Mouse (Mus musculus) kidney, embryonic 16.5 days (tissue): Measurements from ENCODE around the gene Iqsec3. TPM values are rescaled to one million over a fixed set of nuclear protein-coding genes. Genes with fewer than 3 reads are reported as not detected.

ENCODE experiments used
- ATAC-seq: fragments of 200-750 bp; cut with Nextera tagmentation; 2 replicates; pipeline ENCODE4 v1.8.0; 2017; ENCODE audit warnings: moderate TSS enrichment; ENCODE audit not compliant: low FRiP score, low TSS enrichment
- H3K27ac ChIP-seq: fragments of 300-500 bp; sonication (generic); 2 replicates; pipeline ENCODE4 v1.5.1; 2014; ENCODE audit warnings: low read length
- H3K27me3 ChIP-seq: fragments of 300-500 bp; sonication (generic); 2 replicates; pipeline ENCODE4 v1.6.1; 2014; ENCODE audit warnings: low read length, control low read depth, mixed read lengths; ENCODE audit not compliant: insufficient read depth
- H3K36me3 ChIP-seq: fragments of 300-500 bp; sonication (generic); 2 replicates; pipeline ENCODE4 v1.6.1; 2014; ENCODE audit warnings: low read length, control low read depth, mixed read lengths; ENCODE audit not compliant: insufficient read depth
- H3K4me1 ChIP-seq: fragments of 300-500 bp; sonication (generic); 2 replicates; pipeline ENCODE4 v1.6.1; 2014; ENCODE audit warnings: low read length, control low read depth, mixed read lengths; ENCODE audit not compliant: insufficient read depth
- H3K4me2 ChIP-seq: fragments of 300-500 bp; sonication (generic); replicated peaks from 2 replicates; pipeline ENCODE4 v1.6.1; 2014; ENCODE audit warnings: low read depth, low read length
- H3K4me3 ChIP-seq: fragments of 300-500 bp; sonication (generic); 2 replicates; pipeline ENCODE4 v1.5.1; 2014; ENCODE audit warnings: mild to moderate bottlenecking, low read length
- H3K9ac ChIP-seq: fragments of 300-500 bp; sonication (generic); replicated peaks from 2 replicates; pipeline ENCODE4 v1.6.1; 2014; ENCODE audit warnings: low read length
- H3K9me3 ChIP-seq: fragments of 300-500 bp; sonication (generic); 2 replicates; pipeline ENCODE4 v1.6.1; 2016; ENCODE audit warnings: low read length, control low read depth
- WGBS: fragments of 180-500 bp; shearing (Covaris S2); extraction: QIAGEN DNeasy Blood & Tissue Kit; methylation state at CpG from one replicate; pipeline ENCODE4 v1.1.7; 2014; 5-methylcytosine and 5-hydroxymethylcytosine counted together
- polyA plus RNA-seq: library from polyadenylated mRNA; unstranded; fragments of >200 nt; fragmentation: Nextera tagmentation; extraction: Ambion mirVana; gene quantifications from 2 replicates; pipeline ENCODE4 v1.2.1, GENCODE M21; 2015

The Iqsec3 gene
- polyA plus RNA-seq, 1 experiment from 2014 or later, result 0.09 TPM

DNA sequence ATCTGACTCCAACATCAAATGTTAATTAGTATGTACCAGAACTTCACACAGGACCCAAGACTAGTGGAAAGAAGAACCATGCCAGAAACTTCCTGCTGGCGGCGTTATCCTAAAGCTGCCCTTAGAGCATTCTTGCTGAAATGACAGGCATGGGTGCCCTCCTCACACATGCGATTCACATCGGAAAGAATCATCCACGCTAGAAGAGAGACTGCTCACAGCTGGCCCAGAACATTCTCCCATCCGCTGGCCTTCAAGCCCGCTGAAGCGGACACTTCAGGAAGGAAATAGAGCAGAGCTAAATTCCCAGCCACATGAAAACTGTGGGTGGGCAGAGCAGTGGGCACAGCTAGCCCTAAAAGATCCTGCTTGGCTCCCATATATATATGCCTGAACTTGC, 68.2 kb downstream of the Iqsec3 start:
- 90% methylated on average over 8 of the region's 8 CpGs for WGBS
- no peak overlapping the region for H3K27ac ChIP-seq
- no peak overlapping the region for H3K4me2 ChIP-seq
- no peaks in the 10 kb centered on the region for H3K4me1 ChIP-seq
- ATAC-seq, result no peak
- H3K4me3 ChIP-seq, result no peak overlapping the region
- no peaks in the 10 kb centered on the region for H3K9me3 ChIP-seq
- no peaks in the 10 kb centered on the region for H3K36me3 ChIP-seq
- H3K27me3 ChIP-seq, result no peaks in the 10 kb centered on the region; the same call in 1 of the 2 replicates
- H3K9ac ChIP-seq, result no peak overlapping the region

DNA sequence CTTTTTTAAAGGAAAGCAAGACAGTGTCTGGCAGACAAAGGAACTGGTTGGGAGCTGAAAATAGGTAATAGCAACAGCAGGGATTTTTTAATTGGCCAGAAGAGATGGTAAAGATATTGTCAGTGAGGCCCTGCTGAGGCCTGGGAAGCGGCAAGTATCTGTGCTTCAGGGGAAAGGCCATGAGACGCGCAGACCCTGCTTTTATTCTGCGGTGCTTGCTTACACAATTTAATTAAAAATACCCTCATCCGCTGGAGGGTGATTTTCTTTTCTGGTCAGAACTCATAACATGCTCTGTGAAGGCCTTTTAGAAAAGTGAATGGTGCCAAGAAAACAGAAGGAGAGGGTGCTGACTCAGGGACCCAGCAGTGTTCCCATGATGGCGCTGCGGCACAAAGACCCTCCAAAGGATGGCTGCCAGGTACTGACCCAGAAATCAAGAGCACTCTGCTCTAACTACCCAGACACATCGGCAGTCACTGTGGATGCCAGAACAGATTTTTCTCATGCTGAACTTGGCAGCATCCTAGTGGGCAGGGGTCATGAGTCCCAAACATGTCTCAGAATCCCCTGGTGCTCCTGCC, 70.7 kb downstream of the Iqsec3 start:
- Histone ChIP-seq H3K9ac (no peak overlapping the region), H3K27me3 (no peaks in the 10 kb centered on the region), H3K36me3 (no peaks in the 10 kb centered on the region), H3K4me3 (no peak overlapping the region), H3K4me2 (no peak overlapping the region), H3K27ac (no peak overlapping the region), H3K4me1 (no peaks in the 10 kb centered on the region), H3K9me3 (no peaks in the 10 kb centered on the region)
- WGBS, result 86% methylated on average over 8 of the region's 8 CpGs
- no peak for ATAC-seq

DNA sequence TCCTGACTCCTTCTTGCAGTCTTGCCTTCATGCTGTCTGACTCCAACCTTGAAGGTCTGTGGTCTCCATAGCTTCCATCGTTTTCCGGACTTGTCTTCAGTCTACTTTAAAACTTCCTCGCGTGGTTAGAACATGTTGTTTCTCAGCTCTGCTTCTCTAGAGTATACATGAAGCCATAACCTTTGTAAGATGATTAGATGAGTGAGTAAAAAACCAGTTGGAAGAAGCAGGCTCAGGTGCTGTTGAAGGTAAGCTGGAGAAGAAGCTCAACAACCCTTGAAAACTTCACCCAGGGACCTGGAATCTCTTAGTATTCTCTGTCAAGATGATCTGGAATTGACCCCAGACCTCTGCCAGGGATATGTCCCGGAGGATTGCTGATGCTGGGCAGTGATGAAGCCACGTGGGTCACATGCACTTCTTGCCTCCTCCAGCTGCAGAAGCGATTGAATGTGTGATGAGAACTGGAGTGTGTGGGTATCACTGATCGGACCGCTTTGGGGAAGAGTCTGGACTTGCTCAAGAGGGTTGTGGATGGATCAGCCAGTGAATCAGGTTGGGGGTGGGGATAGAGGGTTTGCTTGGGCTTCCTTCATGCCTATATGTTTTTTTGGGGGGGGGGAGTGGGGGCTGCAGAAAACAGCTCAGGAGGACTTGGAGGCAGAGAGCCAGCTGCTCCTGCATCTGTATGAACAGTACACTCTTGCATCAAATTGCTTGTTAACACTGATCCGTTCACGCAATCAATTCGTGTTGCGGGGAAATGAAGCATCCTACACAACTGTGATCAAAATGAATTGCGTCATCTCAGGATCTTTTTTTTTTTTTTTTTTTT, 71.4 kb downstream of the Iqsec3 start:
- H3K4me2 ChIP-seq, result no peak overlapping the region
- H3K27me3 ChIP-seq, result no peaks in the 10 kb centered on the region
- 89% methylated on average over 14 of the region's 14 CpGs for WGBS
- no peak for ATAC-seq
- no peak overlapping the region for H3K27ac ChIP-seq
- H3K36me3 ChIP-seq, result no peaks in the 10 kb centered on the region
- no peaks in the 10 kb centered on the region for H3K4me1 ChIP-seq
- H3K4me3 ChIP-seq, result no peak overlapping the region
- H3K9me3 ChIP-seq, result no peaks in the 10 kb centered on the region
- no peak overlapping the region for H3K9ac ChIP-seq

GRCm38 (mm10) chr6:121401140-121401539, 72.3 kb downstream of the Iqsec3 start:
- Histone ChIP-seq H3K27me3 (no peaks in the 10 kb centered on the region), H3K4me2 (no peak overlapping the region), H3K9me3 (no peaks in the 10 kb centered on the region), H3K27ac (no peak overlapping the region), H3K4me3 (no peak overlapping the region), H3K36me3 (no peaks in the 10 kb centered on the region), H3K4me1 (no peaks in the 10 kb centered on the region), H3K9ac (no peak overlapping the region)
- no peak for ATAC-seq
- 87% methylated on average over 6 of the region's 6 CpGs for WGBS

GRCm38 (mm10) chr6:121392610-121393252, 80.7 kb downstream of the Iqsec3 start:
- Histone ChIP-seq H3K27me3 (no peaks in the 10 kb centered on the region), H3K27ac (no peak overlapping the region), H3K4me3 (no peak overlapping the region), H3K4me2 (no peak overlapping the region), H3K9me3 (peaks cover 5% of the 10 kb centered on the region; the same call in 1 of the 2 replicates), H3K9ac (no peak overlapping the region), H3K36me3 (no peaks in the 10 kb centered on the region), H3K4me1 (no peaks in the 10 kb centered on the region)
- no peak for ATAC-seq
- WGBS, result 83% methylated on average over 4 of the region's 4 CpGs

- Histone ChIP-seq H3K4me2 (no peak overlapping the region), H3K9ac (no peak overlapping the region), H3K9me3 (no peaks in the 10 kb centered on the region), H3K4me3 (no peak overlapping the region), H3K27me3 (no peaks in the 10 kb centered on the region), H3K27ac (no peak overlapping the region), H3K4me1 (no peaks in the 10 kb centered on the region), H3K36me3 (no peaks in the 10 kb centered on the region)
- WGBS, result 80% methylated on average over 3 of the region's 3 CpGs
- no peak for ATAC-seq
Observed at GRCm38 (mm10) chr6:121385397-121385796, 88.1 kb downstream of the Iqsec3 start.

DNA sequence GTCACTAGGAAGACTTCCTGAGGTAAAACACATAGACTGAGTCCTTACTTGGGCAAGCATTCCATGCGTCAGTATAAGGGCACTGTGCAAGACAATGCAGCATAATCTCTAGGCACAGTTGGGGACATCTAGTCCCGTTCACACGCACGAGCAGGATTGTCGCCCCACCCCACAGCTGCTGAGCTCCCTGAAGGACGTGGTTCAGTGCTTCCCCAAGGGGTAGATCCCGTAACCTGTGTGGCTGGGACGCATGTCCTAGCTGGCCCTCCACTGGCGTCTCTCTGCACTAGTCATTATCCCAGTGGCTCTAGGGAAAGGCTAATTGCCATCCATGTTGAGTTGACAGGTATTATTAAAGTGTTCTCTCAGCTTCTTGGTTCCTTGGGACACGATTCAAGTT, 91.4 kb downstream of the Iqsec3 start:
- Histone ChIP-seq H3K9me3 (no peaks in the 10 kb centered on the region), H3K36me3 (no peaks in the 10 kb centered on the region), H3K27ac (no peak overlapping the region), H3K4me1 (no peaks in the 10 kb centered on the region), H3K9ac (no peak overlapping the region), H3K27me3 (no peaks in the 10 kb centered on the region), H3K4me2 (no peak overlapping the region), H3K4me3 (no peak overlapping the region)
- no peak for ATAC-seq
- 41% methylated on average over 10 of the region's 10 CpGs for WGBS

- 70% methylated on average over 8 of the region's 8 CpGs for WGBS
- Histone ChIP-seq H3K36me3 (no peaks in the 10 kb centered on the region), H3K4me3 (no peak overlapping the region), H3K4me1 (no peaks in the 10 kb centered on the region), H3K4me2 (no peak overlapping the region), H3K27me3 (no peaks in the 10 kb centered on the region), H3K27ac (no peak overlapping the region), H3K9ac (no peak overlapping the region), H3K9me3 (no peaks in the 10 kb centered on the region)
- no peak for ATAC-seq
Observed at GRCm38 (mm10) chr6:121380576-121380975, 92.9 kb downstream of the Iqsec3 start.

DNA sequence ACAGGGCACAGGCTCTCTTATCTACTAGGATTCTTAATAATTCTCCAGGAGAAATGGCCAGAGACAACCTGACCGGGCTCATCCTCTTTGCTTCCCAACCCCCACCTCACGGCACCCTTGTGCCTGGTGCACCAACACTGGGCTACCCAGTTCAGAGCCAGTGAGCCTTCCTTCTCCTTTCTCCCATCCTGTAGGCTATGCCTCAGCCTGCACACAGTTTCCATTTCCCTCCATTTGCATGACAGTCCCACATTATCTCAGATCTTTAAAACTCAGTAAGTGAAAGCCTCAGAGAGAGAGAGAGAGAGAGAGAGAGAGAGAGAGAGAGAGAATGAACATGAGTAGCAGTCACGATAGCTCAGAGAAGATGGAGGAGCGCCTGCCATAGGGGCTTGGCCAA, 95.2 kb downstream of the Iqsec3 start:
- no peaks in the 10 kb centered on the region for H3K27me3 ChIP-seq
- H3K27ac ChIP-seq, result no peak overlapping the region
- H3K4me1 ChIP-seq, result no peaks in the 10 kb centered on the region
- WGBS, result 64% methylated on average over 4 of the region's 4 CpGs
- H3K9ac ChIP-seq, result no peak overlapping the region
- H3K9me3 ChIP-seq, result no peaks in the 10 kb centered on the region
- H3K36me3 ChIP-seq, result no peaks in the 10 kb centered on the region
- no peak for ATAC-seq
- no peak overlapping the region for H3K4me3 ChIP-seq
- no peak overlapping the region for H3K4me2 ChIP-seq

DNA sequence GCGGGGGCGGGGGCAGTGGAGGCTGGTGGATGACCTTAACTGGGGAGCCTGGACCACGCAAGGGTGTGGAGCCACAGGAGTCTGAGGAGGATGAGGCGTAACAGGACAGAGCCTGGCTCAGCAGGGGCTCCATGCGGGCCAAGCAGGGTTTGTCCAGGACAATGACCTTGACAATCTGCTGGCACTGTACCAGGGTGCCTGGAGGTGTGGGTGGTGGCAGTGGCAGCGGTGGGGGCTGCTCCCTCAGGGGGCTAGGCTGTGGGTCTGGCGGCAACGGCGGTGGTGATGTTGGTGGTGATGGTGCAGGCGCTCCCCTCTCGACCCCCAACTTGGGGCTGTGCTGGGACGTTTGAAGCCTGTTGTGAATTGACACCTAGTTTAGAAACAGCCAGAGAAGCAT, 97.3 kb downstream of the Iqsec3 start:
- no peak for ATAC-seq
- no peak overlapping the region for H3K4me3 ChIP-seq
- H3K4me1 ChIP-seq, result no peaks in the 10 kb centered on the region
- H3K4me2 ChIP-seq, result no peak overlapping the region
- no peaks in the 10 kb centered on the region for H3K9me3 ChIP-seq
- 74% methylated on average over 12 of the region's 12 CpGs for WGBS
- H3K27me3 ChIP-seq, result no peaks in the 10 kb centered on the region
- no peaks in the 10 kb centered on the region for H3K36me3 ChIP-seq
- H3K9ac ChIP-seq, result no peak overlapping the region
- no peak overlapping the region for H3K27ac ChIP-seq
